In the genomic region with DNA sequence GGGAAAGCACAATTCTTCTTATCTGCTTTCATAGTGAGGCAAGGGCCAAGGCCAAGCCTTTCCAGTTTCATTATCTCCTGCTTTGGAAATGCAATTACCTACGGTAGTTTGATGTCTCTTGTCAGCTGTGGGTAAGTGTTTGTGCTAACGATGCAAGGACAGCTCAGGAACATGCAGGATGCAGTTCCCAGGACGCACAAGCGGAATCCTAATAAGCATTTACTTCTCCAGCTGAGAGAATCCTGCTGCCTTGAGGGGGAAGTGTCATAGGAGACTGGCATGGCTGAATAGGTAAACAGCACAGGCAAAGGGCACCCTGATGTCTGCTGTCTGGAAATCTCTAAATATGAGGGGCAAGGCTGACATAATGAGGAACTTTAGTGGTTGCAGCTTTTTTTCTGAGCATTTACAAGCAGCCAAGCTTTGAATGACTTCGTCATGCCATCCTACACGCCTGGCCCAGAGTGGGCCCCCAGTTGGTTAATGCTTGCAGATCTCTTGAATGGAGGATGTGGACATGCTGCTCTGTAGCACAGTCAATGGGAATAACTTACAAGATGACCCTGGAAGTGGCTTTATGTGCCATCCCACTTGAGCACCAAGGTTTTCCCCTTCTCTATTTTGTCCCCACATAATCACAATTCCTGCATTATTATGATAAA, we compare ENCODE assay signal across 26 mouse cellular contexts.
DNase-seq lines count a peak whose midpoint lies in the region; ATAC-seq and TF ChIP-seq lines count a peak whose summit lies in the region.
"Had no signal": no experiment of that assay in that cellular context is flagged by ENCODE, and none has a peak within 500 bp of the region (broad histone marks: within the 10 kb centered on the region; RNA-seq: fewer than 3 reads in every experiment).

No protein-coding gene starts in this region.

- H3K27ac ChIP-seq in midbrain, embryonic 12.5 days (replicated peaks), result peak overlapping the region; percentile 20; the same call in 1 of the 2 replicates
- H3K27ac ChIP-seq in midbrain, embryonic 11.5 days (ENCODE audit: low read depth, low read length), result no peak overlapping the region
- peak overlapping the region; percentile 23; the same call in 1 of the 2 replicates for H3K27ac ChIP-seq in hindbrain, embryonic 16.5 days (ENCODE audit: low read depth, low read length)
- H3K27ac ChIP-seq in midbrain, postnatal 0 days (ENCODE audit: low read depth, low read length), result no peak overlapping the region
- H3K27ac ChIP-seq: embryonic facial prominence, embryonic 12.5 days; heart, embryonic 13.5 days; intestine, embryonic 15.5 days; limb, embryonic 13.5 days; lung, embryonic 15.5 days had no signal

- H3K4me3 ChIP-seq in midbrain, embryonic 12.5 days, result no peak overlapping the region
- no peak overlapping the region for H3K4me3 ChIP-seq in midbrain, embryonic 11.5 days (ENCODE audit: low read depth, low read length)
- no peak overlapping the region for H3K4me3 ChIP-seq in hindbrain, embryonic 16.5 days (ENCODE audit: low read length)
- no peak overlapping the region for H3K4me3 ChIP-seq in midbrain, postnatal 0 days (ENCODE audit: low read depth, low read length)
- H3K4me3 ChIP-seq: embryonic facial prominence, embryonic 12.5 days; heart, embryonic 13.5 days; intestine, embryonic 15.5 days; limb, embryonic 13.5 days; lung, embryonic 15.5 days had no signal

- no peak for TF ChIP-seq CTCF in midbrain, postnatal 0 days (IDR thresholded peaks at IDR 0.05)

- H3K9ac ChIP-seq in midbrain, embryonic 12.5 days (replicated peaks), result no peak overlapping the region
- H3K9ac ChIP-seq in midbrain, embryonic 11.5 days (ENCODE audit: low read length), result no peak overlapping the region
- no peak overlapping the region for H3K9ac ChIP-seq in hindbrain, embryonic 16.5 days (ENCODE audit: low read depth, low read length)
- H3K9ac ChIP-seq in midbrain, postnatal 0 days (replicated peaks; ENCODE audit: low read length, poor library complexity, severe bottlenecking), result no peak overlapping the region
- H3K9ac ChIP-seq: embryonic facial prominence, embryonic 12.5 days; heart, embryonic 13.5 days; intestine, embryonic 15.5 days; limb, embryonic 13.5 days; lung, embryonic 15.5 days had no signal

- H3K4me2 ChIP-seq in midbrain, embryonic 12.5 days (replicated peaks), result no peak overlapping the region
- H3K4me2 ChIP-seq in midbrain, embryonic 11.5 days, result no peak overlapping the region
- no peak overlapping the region for H3K4me2 ChIP-seq in hindbrain, embryonic 16.5 days (ENCODE audit: low read length)
- no peak overlapping the region for H3K4me2 ChIP-seq in midbrain, postnatal 0 days (ENCODE audit: low read depth, low read length, poor library complexity, severe bottlenecking)
- H3K4me2 ChIP-seq: embryonic facial prominence, embryonic 12.5 days; heart, embryonic 13.5 days; intestine, embryonic 15.5 days; limb, embryonic 13.5 days; liver, embryonic 11.5 days; lung, embryonic 15.5 days had no signal

- no peaks in the 10 kb centered on the region for H3K36me3 ChIP-seq in midbrain, embryonic 12.5 days
- H3K36me3 ChIP-seq in midbrain, embryonic 11.5 days (ENCODE audit: control insufficient read depth, insufficient read depth, low read length), result no peaks in the 10 kb centered on the region
- H3K36me3 ChIP-seq in hindbrain, embryonic 16.5 days (ENCODE audit: control insufficient read depth, insufficient read depth, low read length), result no peaks in the 10 kb centered on the region
- no peaks in the 10 kb centered on the region for H3K36me3 ChIP-seq in midbrain, postnatal 0 days (ENCODE audit: insufficient read depth, low read length)
- H3K36me3 ChIP-seq: embryonic facial prominence, embryonic 12.5 days; intestine, embryonic 15.5 days; lung, embryonic 15.5 days had no signal

- no peaks in the 10 kb centered on the region for H3K27me3 ChIP-seq in midbrain, embryonic 12.5 days
- no peaks in the 10 kb centered on the region for H3K27me3 ChIP-seq in midbrain, embryonic 11.5 days (ENCODE audit: control insufficient read depth, insufficient read depth, low read length)
- no peaks in the 10 kb centered on the region for H3K27me3 ChIP-seq in hindbrain, embryonic 16.5 days (replicated peaks; ENCODE audit: control insufficient read depth, insufficient read depth, low read length)
- no peaks in the 10 kb centered on the region for H3K27me3 ChIP-seq in midbrain, postnatal 0 days (ENCODE audit: insufficient read depth, low read length)
- H3K27me3 ChIP-seq: embryonic facial prominence, embryonic 12.5 days; heart, embryonic 13.5 days; intestine, embryonic 15.5 days; limb, embryonic 13.5 days; lung, embryonic 15.5 days; Patski had no signal

- 48% methylated on average over 6 of the region's 6 CpGs for WGBS in midbrain, embryonic 12.5 days
- 54% methylated on average over 6 of the region's 6 CpGs for WGBS in midbrain, embryonic 11.5 days
- WGBS in hindbrain, embryonic 16.5 days, result 39% methylated on average over 6 of the region's 6 CpGs
- WGBS in midbrain, postnatal 0 days, result 30% methylated on average over 6 of the region's 6 CpGs

- H3K4me1 ChIP-seq in midbrain, embryonic 12.5 days, result peaks cover 6% of the 10 kb centered on the region
- peaks cover 3% of the 10 kb centered on the region; the same call in 1 of the 2 replicates for H3K4me1 ChIP-seq in midbrain, embryonic 11.5 days (ENCODE audit: control insufficient read depth, insufficient read depth, low read length)
- no peaks in the 10 kb centered on the region for H3K4me1 ChIP-seq in hindbrain, embryonic 16.5 days (ENCODE audit: control insufficient read depth, insufficient read depth, low read depth, low read length)
- 0 out of 2 replicates have a peak, but pooled peaks cover 2% of the 10 kb centered on the region for H3K4me1 ChIP-seq in midbrain, postnatal 0 days (ENCODE audit: insufficient read depth, low read length)
- H3K4me1 ChIP-seq: limb, embryonic 13.5 days; lung, embryonic 15.5 days had no signal

- 0 out of 2 replicates have a peak, but pooled peaks cover 4% of the 10 kb centered on the region for H3K9me3 ChIP-seq in midbrain, embryonic 12.5 days
- no peaks in the 10 kb centered on the region; the same call in 1 of the 2 replicates for H3K9me3 ChIP-seq in midbrain, embryonic 11.5 days (ENCODE audit: control insufficient read depth, low read length)
- no peaks in the 10 kb centered on the region; the same call in 1 of the 2 replicates for H3K9me3 ChIP-seq in hindbrain, embryonic 16.5 days (ENCODE audit: control insufficient read depth, low read length)
- H3K9me3 ChIP-seq in midbrain, postnatal 0 days (ENCODE audit: low read length), result no peaks in the 10 kb centered on the region
- H3K9me3 ChIP-seq: intestine, embryonic 15.5 days; lung, embryonic 15.5 days had no signal

- peak; percentile 31 for DNase-seq in heart, adult 11 months
- DNase-seq in heart, adult 8-10 months (ENCODE audit: low spot score), result no peak
- DNase-seq in midbrain, embryonic 11.5 days (ENCODE audit: low spot score, missing footprints), result no peak
- no peak for DNase-seq in midbrain, postnatal 0 days (ENCODE audit: low spot score)
- no peak for DNase-seq in lung, postnatal 4 days
- DNase-seq in embryo, embryonic 9.5 days (ENCODE audit: extremely low spot score), result no peak
- DNase-seq: adrenal gland, postnatal 25 days; cerebellum, adult 8-10 months; cerebellum, postnatal 25 days; gastrocnemius, postnatal 14 days; heart, postnatal 10 days; kidney, adult 2 months; kidney, postnatal 36 days; right cerebral cortex, postnatal 4 days; thymus, adult 2 months; thymus, postnatal 4 days had no signal

- ATAC-seq in midbrain, embryonic 12.5 days (ENCODE audit: low FRiP score, low read depth), result no peak
- ATAC-seq in midbrain, embryonic 11.5 days (ENCODE audit: low FRiP score), result no peak
- ATAC-seq in hindbrain, embryonic 16.5 days, result peak; percentile 45; the same call in 1 of the 2 replicates
- ATAC-seq in midbrain, postnatal 0 days (ENCODE audit: low FRiP score), result peak; percentile 47; the same call in 1 of the 2 replicates
- ATAC-seq: forebrain, embryonic 16.5 days; intestine, embryonic 15.5 days; Patski had no signal

Comparison
In these comparisons a context has a peak if more than half of its experiments do, and no peak if none do; other contexts are left out.
1. ATAC-seq: peak in hindbrain, embryonic 16.5 days (single experiment) and midbrain, postnatal 0 days (single experiment); none in midbrain, embryonic 12.5 days (single experiment) and midbrain, embryonic 11.5 days (single experiment).
2. H3K27ac ChIP-seq: peak in midbrain, embryonic 12.5 days (single experiment) and hindbrain, embryonic 16.5 days (single experiment); none in midbrain, embryonic 11.5 days (single experiment) and midbrain, postnatal 0 days (single experiment).